Mouse (Mus musculus) heart, postnatal 36 days (tissue): ENCODE results near the gene Rhno1. TPM values are rescaled to one million over a fixed set of nuclear protein-coding genes. Genes with fewer than 3 reads are reported as not detected.
A peak's percentile ranks its signal among the peaks of the same experiment; 100 is the strongest.
"Not testable (repeated sequence)": the region's sequence is repeated elsewhere in the genome, so short reads cannot be mapped to it uniquely, and the experiment has no call there.

ENCODE experiments used
- DNase-seq, 2 experiments: peaks; one replicate each; pipeline ENCODE4 v3.0.0; 2021 to 2022
- intact Hi-C: fragments of 180-260 bp; cut with DNase I; formaldehyde crosslinking; loops from one replicate; pipeline ENCODE4 v1.15.1; 2025
- total RNA-seq, 2 experiments: library from RNA; stranded (reverse); gene quantifications; 2 replicates each; pipeline ENCODE4 v1.2.3; 2021

Rhno1 gene
- total RNA-seq, result 10 to 100 TPM; 10.6 to 10.7 TPM

GRCm38 (mm10) chr6:128362381-128363006 lies at the start of gene Rhno1, which contains the start of gene Foxm1:
Rhno1 (minus strand) TSS chr6:128362911.
Foxm1 (plus strand) TSS chr6:128362967.
- intact Hi-C loops, result no loop called here
- DNase-seq, result peak; percentile 84 to 88

GRCm38 (mm10) chr6:128411115-128411514 lies 48.4 kb upstream of the Rhno1 start:
- intact Hi-C loops, result loop anchor here (1.0 to 10.0 kb wide), 3 partner anchors 68 to 206 kb away; no protein-coding TSS in a partner anchor
- peak; percentile 80 to 89 for DNase-seq

GRCm38 (mm10) chr6:128410305-128410704 lies 47.6 kb upstream of the Rhno1 start:
- DNase-seq, result no peak
- intact Hi-C loops, result loop anchor here (1.0 to 10.0 kb wide), 2 partner anchors 30 to 206 kb away; no protein-coding TSS in a partner anchor

- intact Hi-C loops, result loop anchor here (5.0 kb wide), 1 partner anchor 176 kb away; no protein-coding TSS in a partner anchor
- DNase-seq, result no peak
These were observed 45.9 kb upstream of the Rhno1 start for GRCm38 (mm10) chr6:128408544-128409125.

- intact Hi-C loops, result loop anchor here (5.0 kb wide), 1 partner anchor 172 kb away; no protein-coding TSS in a partner anchor
- no peak for DNase-seq
These were observed 42.0 kb upstream of the Rhno1 start for GRCm38 (mm10) chr6:128404708-128405107.

GRCm38 (mm10) chr6:128399421-128400185 lies 36.9 kb upstream of the Rhno1 start:
- intact Hi-C loops, result no loop called here
- peak in 1 of 2 experiments; percentile 24 for DNase-seq

GRCm38 (mm10) chr6:128398996-128399395 lies 36.3 kb upstream of the Rhno1 start, which contains the start of gene Nrip2:
Nrip2 (plus strand) TSS chr6:128399296.
- intact Hi-C loops, result no loop called here
- no peak for DNase-seq

- intact Hi-C loops, result no loop called here
- no peak for DNase-seq
These were observed 35.0 kb upstream of the Rhno1 start for GRCm38 (mm10) chr6:128397574-128398261.

GRCm38 (mm10) chr6:128390683-128391082 lies 28.0 kb upstream of the Rhno1 start:
- DNase-seq, result no peak
- intact Hi-C loops, result no loop called here

- DNase-seq, result no peak
- intact Hi-C loops, result no loop called here
These were observed 26.5 kb upstream of the Rhno1 start for GRCm38 (mm10) chr6:128389185-128389584.

GRCm38 (mm10) chr6:128385026-128385425 lies 22.3 kb upstream of the Rhno1 start:
- no peak for DNase-seq
- intact Hi-C loops, result no loop called here

GRCm38 (mm10) chr6:128383752-128384151 lies 21.0 kb upstream of the Rhno1 start:
- intact Hi-C loops, result no loop called here
- DNase-seq, result no peak

- intact Hi-C loops, result no loop called here
- DNase-seq, result no peak
These were observed 18.5 kb upstream of the Rhno1 start for GRCm38 (mm10) chr6:128381254-128381653.

GRCm38 (mm10) chr6:128380594-128381167 lies 18.0 kb upstream of the Rhno1 start:
- intact Hi-C loops, result loop anchor here (1.0 kb wide), 1 partner anchor 30 kb away; no protein-coding TSS in a partner anchor
- not testable (repeated sequence) for DNase-seq

- DNase-seq, result no peak
- intact Hi-C loops, result loop anchor here (1.0 kb wide), 1 partner anchor 31 kb away; no protein-coding TSS in a partner anchor
These were observed 16.9 kb upstream of the Rhno1 start for GRCm38 (mm10) chr6:128379636-128380035.

- intact Hi-C loops, result no loop called here
- DNase-seq, result no peak
These were observed 13.8 kb upstream of the Rhno1 start for GRCm38 (mm10) chr6:128376371-128377085.

- intact Hi-C loops, result no loop called here
- DNase-seq, result peak; percentile 17 to 25
These were observed 12.5 kb upstream of the Rhno1 start, which contains the start of the genes Tex52 and Gm44596 for GRCm38 (mm10) chr6:128375192-128375591. Tex52 (plus strand) TSS chr6:128375456. Gm44596 (plus strand) TSS chr6:128375503.

GRCm38 (mm10) chr6:128370040-128370439 lies 7.3 kb upstream of the Rhno1 start:
- intact Hi-C loops, result no loop called here
- DNase-seq, result no peak

GRCm38 (mm10) chr6:128366466-128366865 lies 3.8 kb upstream of the Rhno1 start:
- intact Hi-C loops, result no loop called here
- DNase-seq, result no peak
